Mouse (Mus musculus) CH12.LX (cell line): ENCODE data around the gene Ptpn21. TPM values are rescaled to one million over a fixed set of nuclear protein-coding genes. Genes with fewer than 3 reads are reported as not detected.

ENCODE experiments used
- DNase-seq: peaks from one replicate; pipeline ENCODE4 v3.0.0-alpha.2; 2013; ENCODE audit errors: extremely low read depth
- H3K27ac ChIP-seq: 2 replicates; pipeline ENCODE4 v1.5.1; 2012; ENCODE audit warnings: low read depth, mild to moderate bottlenecking, control low read depth, moderate library complexity; ENCODE audit not compliant: insufficient read depth
- H3K27me3 ChIP-seq: replicated peaks from 2 replicates; pipeline ENCODE3; 2012; ENCODE audit warnings: inconsistent platforms
- H3K36me3 ChIP-seq, 2 experiments: replicated peaks in 1 of 2; 2 replicates each; pipeline versions ENCODE3 to v1.6.1; 2012; ENCODE audit warnings: inconsistent platforms in 1 of 2, low read length in 1 of 2, mild to moderate bottlenecking in 1 of 2, mixed read lengths in 1 of 2, moderate library complexity in 1 of 2; ENCODE audit not compliant: control insufficient read depth in 1 of 2, insufficient read depth in 1 of 2
- H3K4me1 ChIP-seq, 2 experiments: 2 replicates each; pipeline ENCODE4 v1.6.1; 2012; ENCODE audit warnings: inconsistent platforms in 1 of 2, moderate library complexity in 1 of 2; ENCODE audit not compliant: insufficient read depth in 2 of 2, control insufficient read depth in 1 of 2
- H3K4me2 ChIP-seq: 2 replicates; pipeline ENCODE4 v1.6.1; 2012; ENCODE audit warnings: low read depth, mild to moderate bottlenecking, control low read depth; ENCODE audit not compliant: poor library complexity, insufficient read depth, severe bottlenecking
- H3K4me3 ChIP-seq, 3 experiments: fragments of 150-350 bp in 1 of 3; sonication (generic) in 1 of 3; replicated peaks in 1 of 3; 2 replicates each; pipeline versions ENCODE3 to v1.5.1; 2011 to 2012; ENCODE audit warnings: low read depth in 2 of 3, low read length in 2 of 3, mild to moderate bottlenecking in 2 of 3, moderate library complexity in 2 of 3, control low read depth in 1 of 3, improper control_type of control experiment in 1 of 3, inconsistent platforms in 1 of 3, mixed read lengths in 1 of 3; ENCODE audit not compliant: poor library complexity in 1 of 3
- H3K79me2 ChIP-seq: replicated peaks from 2 replicates; pipeline ENCODE4 v1.6.1; 2012; ENCODE audit warnings: mild to moderate bottlenecking, moderate library complexity; ENCODE audit not compliant: control insufficient read depth, poor library complexity, insufficient read depth, severe bottlenecking; ENCODE audit errors: extremely low read depth
- H3K9ac ChIP-seq: 2 replicates; pipeline ENCODE4 v1.6.1; 2012; ENCODE audit warnings: low read depth, mild to moderate bottlenecking, control low read depth, moderate library complexity; ENCODE audit not compliant: insufficient read depth
- H3K9me3 ChIP-seq: replicated peaks from 2 replicates; pipeline ENCODE3; 2012; ENCODE audit warnings: low read length, inconsistent platforms, mixed read lengths
- CHD2 ChIP-seq: IDR thresholded peaks from 2 replicates; pipeline ENCODE4 v1.6.1; 2011; ENCODE audit warnings: low read length, improper control_type of control experiment
- GABPA ChIP-seq: IDR thresholded peaks from 2 replicates; pipeline ENCODE4 v1.6.1; 2012; ENCODE audit warnings: low read depth, low read length, improper control_type of control experiment, inconsistent platforms; ENCODE audit not compliant: insufficient replicate concordance
- HCFC1 ChIP-seq: IDR thresholded peaks from 2 replicates; pipeline ENCODE4 v1.6.1; 2012; ENCODE audit warnings: low read depth, mild to moderate bottlenecking, inconsistent platforms, low read length, improper control_type of control experiment
- IRF4 ChIP-seq: IDR thresholded peaks from 2 replicates; pipeline ENCODE4 v1.6.1; 2014; ENCODE audit warnings: low read depth, mild to moderate bottlenecking, inconsistent platforms, low read length, improper control_type of control experiment
- JUND ChIP-seq: conservative IDR thresholded peaks from 2 replicates; pipeline ENCODE4 v1.6.1; 2011; ENCODE audit warnings: low read depth, low read length, improper control_type of control experiment
- KAT2A ChIP-seq: IDR thresholded peaks from 2 replicates; pipeline ENCODE4 v1.6.1; 2012; ENCODE audit warnings: low read length, improper control_type of control experiment, inconsistent platforms; ENCODE audit not compliant: insufficient replicate concordance
- MAFK ChIP-seq: IDR thresholded peaks from 2 replicates; pipeline ENCODE4 v1.6.1; 2011; ENCODE audit warnings: low read length, improper control_type of control experiment; ENCODE audit not compliant: insufficient replicate concordance
- MAZ ChIP-seq: IDR thresholded peaks from 2 replicates; pipeline ENCODE4 v1.6.1; 2012; ENCODE audit warnings: low read depth, mild to moderate bottlenecking, inconsistent platforms, low read length, improper control_type of control experiment, moderate library complexity
- MXI1 ChIP-seq: IDR thresholded peaks from 2 replicates; pipeline ENCODE4 v1.6.1; 2011; ENCODE audit warnings: mild to moderate bottlenecking, low read depth, low read length, improper control_type of control experiment
- MYC ChIP-seq: IDR thresholded peaks from 2 replicates; pipeline ENCODE4 v1.6.1; 2011; ENCODE audit warnings: low read depth, mild to moderate bottlenecking, improper control_type of control experiment, low read length
- NRF1 ChIP-seq: IDR thresholded peaks from 2 replicates; pipeline ENCODE4 v1.6.1; 2014; ENCODE audit warnings: low read depth, mild to moderate bottlenecking, inconsistent platforms, low read length, improper control_type of control experiment, moderate library complexity
- PAX5 ChIP-seq: IDR thresholded peaks from 2 replicates; pipeline ENCODE4 v1.6.1; 2012; ENCODE audit warnings: low read length, inconsistent platforms, mixed read lengths
- POLR2A ChIP-seq: IDR thresholded peaks from 2 replicates; pipeline ENCODE4 v1.6.1; 2011; ENCODE audit warnings: low read depth, mild to moderate bottlenecking, improper control_type of control experiment, low read length
- POLR2AphosphoS2 ChIP-seq: IDR thresholded peaks from 2 replicates; pipeline ENCODE4 v1.6.1; 2011; ENCODE audit warnings: low read depth, low read length, improper control_type of control experiment
- SIN3A ChIP-seq: IDR thresholded peaks from 2 replicates; pipeline ENCODE4 v1.6.1; 2012; ENCODE audit warnings: low read length, improper control_type of control experiment, inconsistent platforms
- SMC3 ChIP-seq: IDR thresholded peaks from 2 replicates; pipeline ENCODE4 v1.6.1; 2011; ENCODE audit warnings: low read depth, low read length, improper control_type of control experiment
- UBTF ChIP-seq: IDR thresholded peaks from 2 replicates; pipeline ENCODE4 v1.6.1; 2012; ENCODE audit warnings: low read depth, mild to moderate bottlenecking, inconsistent platforms, low read length, improper control_type of control experiment, moderate library complexity
- USF1 ChIP-seq: IDR thresholded peaks from 2 replicates; pipeline ENCODE4 v1.6.1; 2014; ENCODE audit warnings: low read depth, mild to moderate bottlenecking, inconsistent platforms, low read length, improper control_type of control experiment
- ZNF384 ChIP-seq: IDR thresholded peaks from 2 replicates; pipeline ENCODE4 v1.6.1; 2012; ENCODE audit warnings: low read depth, low read length, improper control_type of control experiment, inconsistent platforms
- dilution Hi-C: fragments of 300-500 bp; cut with MboI; formaldehyde crosslinking; loops from 2 replicates; pipeline ENCODE4 v1.14.3; 2020; ENCODE audit warnings: low sequenced_read_pairs; ENCODE audit not compliant: extremely low pct_unique_long_range_greater_than_20kb, extremely low pct_ligation_motif_present
- in situ Hi-C: fragments of 300-500 bp; cut with MboI; formaldehyde crosslinking; loops from 3 replicates; pipeline ENCODE4 v1.14.3; 2019; ENCODE audit warnings: low sequenced_read_pairs, low pct_ligation_motif_present, low pct_unique_long_range_greater_than_20kb, mixed read lengths
- polyA plus RNA-seq: library from polyadenylated mRNA; unstranded; fragments of >175 nt; gene quantifications from 2 replicates; pipeline ENCODE4 v1.2.1, GENCODE M21; 2012; ENCODE audit warnings: low read depth; ENCODE audit not compliant: insufficient read length
- total RNA-seq, 2 experiments: library from RNA; depleted of rRNA; stranded (reverse); fragments of 300-350 nt in 1 of 2; fragments of >200 nt in 1 of 2; gene quantifications; 2 replicates each; pipeline ENCODE4 v1.2.3; 2012 to 2014

Gene Ptpn21
- total and polyA plus RNA-seq, 3 experiments: 2.2 to 5.8 (median 3.5) TPM

- Histone ChIP-seq H3K9me3 (peaks cover 3% of the 10 kb centered on the region), H3K9ac (no peak overlapping the region), H3K36me3 (peaks cover 11 to 53% of the 10 kb centered on the region in 2 experiments), H3K4me2 (no peak overlapping the region), H3K79me2 (no peaks in the 10 kb centered on the region), H3K4me3 (no peak overlapping the region), H3K27ac (no peak overlapping the region), H3K27me3 (no peaks in the 10 kb centered on the region), H3K4me1 (no peaks in the 10 kb centered on the region)
- in situ Hi-C loops (no loop called here), dilution Hi-C loops (no loop called here)
- DNase-seq: no peak
- TF ChIP-seq SMC3 (no peak), GABPA (no peak), PAX5 (no peak), HCFC1 (no peak), JUND (no peak), MAZ (no peak), IRF4 (no peak), ZNF384 (no peak), CHD2 (no peak), POLR2AphosphoS2 (no peak), KAT2A (no peak), USF1 (no peak)
These were observed 33.2 kb downstream of the Ptpn21 start for GRCm38 (mm10) chr12:98703961-98704360.

GRCm38 (mm10) chr12:98703554-98703953 lies 33.7 kb downstream of the Ptpn21 start:
- Histone ChIP-seq H3K36me3 (peaks cover 11 to 52% of the 10 kb centered on the region in 2 experiments), H3K9ac (no peak overlapping the region), H3K9me3 (peaks cover 3% of the 10 kb centered on the region), H3K27ac (no peak overlapping the region), H3K79me2 (no peaks in the 10 kb centered on the region), H3K27me3 (no peaks in the 10 kb centered on the region), H3K4me1 (no peaks in the 10 kb centered on the region), H3K4me2 (no peak overlapping the region), H3K4me3 (no peak overlapping the region)
- TF ChIP-seq MAFK (no peak), UBTF (no peak), MYC (no peak), SIN3A (no peak), NRF1 (no peak), MXI1 (no peak), POLR2A (no peak)
- dilution Hi-C loops: no loop called here
- in situ Hi-C loops: no loop called here
- no peak for DNase-seq
